Mouse (Mus musculus): ENCODE data around the gene Kiss1.

GRCm38 (mm10) chr1:133296376-133296775, 25.3 kb upstream of the Kiss1 start:
- TF ChIP-seq CTCF (IDR thresholded peaks at IDR 0.05; ENCODE audit: borderline replicate concordance, insufficient read depth, low read length) (no peak), POLR2A (IDR thresholded peaks at IDR 0.05; ENCODE audit: low read depth, low read length) (no peak)
